Mouse (Mus musculus) olfactory bulb, adult 2 months (tissue): ENCODE data around the gene Bbs9.

ENCODE experiments used
- CTCF ChIP-seq: fragments of 200-500 bp; IDR thresholded peaks from 2 replicates; pipeline ENCODE4 v1.5.1; 2012; ENCODE audit warnings: low read depth, mild to moderate bottlenecking, low read length, moderate library complexity; ENCODE audit not compliant: insufficient read depth
- POLR2A ChIP-seq: fragments of 200-500 bp; IDR thresholded peaks from 2 replicates; pipeline ENCODE4 v1.6.1; 2012; ENCODE audit warnings: mild to moderate bottlenecking, low read depth, low read length, moderate library complexity; ENCODE audit not compliant: insufficient read depth

GRCm38 (mm10) chr9:22495133-22495532 is 19.6 kb downstream of the Bbs9 start:
- TF ChIP-seq POLR2A = no peak
- no peak for TF ChIP-seq CTCF
